Mouse (Mus musculus) kidney, adult 2 months (tissue): ENCODE data around the gene Mrpl19. TPM values are rescaled to one million over a fixed set of nuclear protein-coding genes. Genes with fewer than 3 reads are reported as not detected.

Source experiments
- DNase-seq: peaks from one replicate; pipeline ENCODE4 v3.0.0; 2021
- H3K27ac ChIP-seq: fragments of 200-500 bp; 2 replicates; pipeline ENCODE4 v1.5.1; 2012; ENCODE audit warnings: low read depth, low read length, control low read depth, inconsistent platforms; ENCODE audit not compliant: insufficient read depth
- H3K27me3 ChIP-seq: fragments of 200-500 bp; replicated peaks from 2 replicates; pipeline ENCODE4 v1.6.1; 2012; ENCODE audit warnings: mild to moderate bottlenecking, moderate library complexity, low read length, inconsistent platforms; ENCODE audit not compliant: control insufficient read depth, insufficient read depth
- H3K36me3 ChIP-seq: fragments of 200-500 bp; 2 replicates; pipeline ENCODE4 v1.6.1; 2012; ENCODE audit warnings: mild to moderate bottlenecking, moderate library complexity, low read length, inconsistent platforms; ENCODE audit not compliant: control insufficient read depth, insufficient read depth
- H3K4me1 ChIP-seq: fragments of 200-500 bp; 2 replicates; pipeline ENCODE4 v1.6.1; 2011; ENCODE audit warnings: low read length; ENCODE audit not compliant: control insufficient read depth, insufficient read depth
- H3K4me3 ChIP-seq: fragments of 200-500 bp; 2 replicates; pipeline ENCODE4 v1.5.1; 2011; ENCODE audit warnings: mild to moderate bottlenecking, low read depth, low read length, control low read depth; ENCODE audit not compliant: insufficient read depth
- CTCF ChIP-seq: fragments of 200-500 bp; conservative IDR thresholded peaks from 2 replicates; pipeline ENCODE4 v1.5.1; 2011; ENCODE audit warnings: low read depth, mild to moderate bottlenecking, control low read depth, low read length, moderate library complexity, mixed read lengths; ENCODE audit not compliant: insufficient read depth, insufficient read length
- POLR2A ChIP-seq: fragments of 200-500 bp; IDR thresholded peaks from one replicate; pipeline ENCODE4 v1.6.1; 2011; ENCODE audit warnings: low read depth, low read length, control low read depth
- WGBS: fragments of 180-500 bp; shearing (Covaris S2); methylation state at CpG from one replicate; pipeline ENCODE4 v1.1.7; 2018; 5-methylcytosine and 5-hydroxymethylcytosine counted together
- polyA plus RNA-seq: library from polyadenylated mRNA; depleted of rRNA; stranded (reverse); fragments of >200 nt; gene quantifications from 2 replicates; pipeline ENCODE4 v1.2.3, GENCODE M21; 2012

The Mrpl19 gene
- polyA plus RNA-seq, 1 experiment: 4.6 TPM

GRCm38 (mm10) chr6:81959866-81960265, 5.9 kb downstream of the Mrpl19 start:
- Histone ChIP-seq H3K4me3 (no peak overlapping the region), H3K27me3 (no peaks in the 10 kb centered on the region), H3K27ac (no peak overlapping the region), H3K36me3 (peaks cover 3% of the 10 kb centered on the region), H3K4me1 (peaks cover 3% of the 10 kb centered on the region; the same call in 1 of the 2 replicates)
- no peak for DNase-seq
- no peak for TF ChIP-seq CTCF
- TF ChIP-seq POLR2A: no peak
- WGBS: 92% methylated on average over 8 of the region's 8 CpGs

GRCm38 (mm10) chr6:81957992-81958391, 7.8 kb downstream of the Mrpl19 start:
- Histone ChIP-seq H3K27ac (no peak overlapping the region), H3K36me3 (peaks cover 3% of the 10 kb centered on the region), H3K4me3 (no peak overlapping the region), H3K4me1 (no peaks in the 10 kb centered on the region), H3K27me3 (no peaks in the 10 kb centered on the region)
- DNase-seq: no peak
- TF ChIP-seq CTCF: no peak
- no peak for TF ChIP-seq POLR2A
- WGBS: 73% methylated on average over 11 of the region's 11 CpGs

DNA sequence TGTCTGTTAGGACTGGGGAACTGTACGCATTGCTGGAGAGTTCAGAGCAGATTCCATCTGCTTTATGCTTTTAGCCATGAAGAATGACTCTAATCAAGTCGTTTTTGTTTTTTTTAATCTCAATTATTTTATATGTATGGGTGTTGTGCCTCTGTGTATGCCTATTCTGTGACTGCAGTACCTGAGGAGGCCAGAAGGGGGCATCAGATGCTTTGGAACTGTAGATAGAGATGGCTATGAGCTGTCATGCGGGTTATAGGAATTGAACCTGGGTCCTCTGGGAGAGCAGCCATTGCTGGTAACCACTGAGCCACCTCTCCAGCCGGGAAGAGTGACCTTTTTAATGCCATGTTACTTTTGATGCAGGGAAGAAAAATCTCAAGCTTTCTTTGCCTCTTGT, 9.4 kb downstream of the Mrpl19 start:
- H3K36me3 ChIP-seq: peaks cover 3% of the 10 kb centered on the region
- no peak overlapping the region for H3K4me3 ChIP-seq
- no peak overlapping the region for H3K27ac ChIP-seq
- no peaks in the 10 kb centered on the region for H3K4me1 ChIP-seq
- DNase-seq: peak; percentile 21
- no peaks in the 10 kb centered on the region for H3K27me3 ChIP-seq
- TF ChIP-seq CTCF (peak; percentile 29; the same call in 1 of the 2 replicates), POLR2A (no peak)
- 91% methylated on average over 4 of the region's 4 CpGs for WGBS

- Histone ChIP-seq H3K4me1 (no peaks in the 10 kb centered on the region), H3K27me3 (no peaks in the 10 kb centered on the region), H3K36me3 (peaks cover 3% of the 10 kb centered on the region), H3K4me3 (no peak overlapping the region), H3K27ac (no peak overlapping the region)
- WGBS: 66% methylated on average over 5 of the region's 5 CpGs
- no peak for DNase-seq
- TF ChIP-seq POLR2A (no peak), CTCF (no peak)
Measured at GRCm38 (mm10) chr6:81955133-81955532, 10.6 kb downstream of the Mrpl19 start.

DNA sequence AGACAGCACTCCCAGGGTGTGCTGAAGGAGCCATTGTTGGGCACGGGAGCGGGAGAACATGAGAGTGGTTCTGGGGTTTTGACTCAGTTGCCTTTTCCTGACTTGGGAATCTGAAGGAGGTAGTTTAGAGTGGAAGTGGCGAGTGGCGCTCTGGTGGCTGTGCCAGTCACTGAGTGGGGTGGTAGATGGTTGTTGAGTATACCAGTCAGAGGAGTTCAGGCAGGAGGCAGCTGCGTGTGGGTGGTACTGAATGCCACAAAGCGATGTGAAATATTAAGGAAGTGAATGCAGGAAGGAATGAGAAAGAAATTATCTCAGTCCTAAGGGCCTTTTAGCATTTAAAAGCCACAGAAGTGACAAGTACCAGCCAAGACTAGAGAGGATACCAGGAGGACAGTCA, 18.9 kb downstream of the Mrpl19 start:
- no peak for TF ChIP-seq CTCF
- TF ChIP-seq POLR2A: no peak
- 97% methylated on average over 6 of the region's 6 CpGs for WGBS
- Histone ChIP-seq H3K4me3 (no peak overlapping the region), H3K27ac (no peak overlapping the region), H3K27me3 (no peaks in the 10 kb centered on the region), H3K36me3 (no peaks in the 10 kb centered on the region), H3K4me1 (no peaks in the 10 kb centered on the region)
- DNase-seq: no peak

DNA sequence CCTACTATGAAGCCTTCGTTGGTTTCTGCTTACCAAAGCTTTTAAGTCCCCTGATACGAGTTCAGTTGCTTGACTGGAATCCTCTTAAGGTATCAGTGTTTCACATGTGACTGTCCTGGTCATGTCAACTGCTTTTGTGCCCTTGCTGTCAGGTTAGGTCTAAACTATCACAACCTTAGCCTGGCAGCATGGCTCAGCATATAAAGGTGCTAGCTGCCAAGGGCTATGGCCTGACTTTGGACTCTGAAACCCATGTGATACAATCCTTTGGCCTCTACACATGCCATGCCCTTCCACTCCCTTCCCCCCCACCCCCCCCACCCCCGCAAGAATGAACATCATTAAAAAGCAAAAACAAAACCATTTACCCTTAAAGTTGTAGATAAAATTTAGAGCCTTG, 21.3 kb downstream of the Mrpl19 start:
- Histone ChIP-seq H3K36me3 (peaks cover 2% of the 10 kb centered on the region), H3K27ac (no peak overlapping the region), H3K4me1 (no peaks in the 10 kb centered on the region), H3K27me3 (no peaks in the 10 kb centered on the region), H3K4me3 (no peak overlapping the region)
- WGBS: 75% methylated on average over 3 of the region's 3 CpGs
- DNase-seq: peak; percentile 25
- no peak for TF ChIP-seq CTCF
- no peak for TF ChIP-seq POLR2A

GRCm38 (mm10) chr6:81943281-81943680, 22.5 kb downstream of the Mrpl19 start:
- no peak overlapping the region for H3K27ac ChIP-seq
- no peaks in the 10 kb centered on the region for H3K4me1 ChIP-seq
- no peak overlapping the region for H3K4me3 ChIP-seq
- H3K36me3 ChIP-seq: peaks cover 2% of the 10 kb centered on the region
- H3K27me3 ChIP-seq: no peaks in the 10 kb centered on the region
- 75% methylated on average over 2 of the region's 2 CpGs for WGBS
- TF ChIP-seq CTCF (no peak), POLR2A (no peak)
- DNase-seq: no peak

GRCm38 (mm10) chr6:81941718-81942117, 24.0 kb downstream of the Mrpl19 start:
- DNase-seq: no peak
- Histone ChIP-seq H3K27me3 (no peaks in the 10 kb centered on the region), H3K27ac (no peak overlapping the region), H3K4me1 (no peaks in the 10 kb centered on the region), H3K4me3 (no peak overlapping the region), H3K36me3 (peaks cover 2% of the 10 kb centered on the region)
- WGBS: 87% methylated on average over 5 of the region's 5 CpGs
- no peak for TF ChIP-seq CTCF
- TF ChIP-seq POLR2A: no peak
